Mouse (Mus musculus) c-Kit-positive CD71-positive TER-119-positive erythroid progenitor cells, embryonic 14.5 days (primary cell): Measurements from ENCODE around the gene Bcl2l11.

Source experiments
- DNase-seq: peaks from one replicate; pipeline ENCODE4 v3.0.0-alpha.2; 2013; ENCODE audit warnings: low spot score

Gene Bcl2l11

GRCm38 (mm10) chr2:128111537-128111936, 14.3 kb upstream of the Bcl2l11 start:
- no peak for DNase-seq

GRCm38 (mm10) chr2:128114621-128115020, 11.2 kb upstream of the Bcl2l11 start:
- no peak for DNase-seq

GRCm38 (mm10) chr2:128115579-128115978, 10.3 kb upstream of the Bcl2l11 start:
- DNase-seq, result no peak

- DNase-seq, result no peak
Observed at GRCm38 (mm10) chr2:128117605-128118004, 8.2 kb upstream of the Bcl2l11 start.

GRCm38 (mm10) chr2:128118971-128119370, 6.9 kb upstream of the Bcl2l11 start:
- DNase-seq, result no peak

- no peak for DNase-seq
Observed at GRCm38 (mm10) chr2:128122491-128122890, 3.3 kb upstream of the Bcl2l11 start.

GRCm38 (mm10) chr2:128122891-128123771, 2.7 kb upstream of the Bcl2l11 start:
- no peak for DNase-seq

- no peak for DNase-seq
Observed at GRCm38 (mm10) chr2:128123921-128124683, 1.7 kb upstream of the Bcl2l11 start.

- no peak for DNase-seq
Observed at GRCm38 (mm10) chr2:128124693-128125092, 1.1 kb upstream of the Bcl2l11 start.

- peak; percentile 22 for DNase-seq
Observed at GRCm38 (mm10) chr2:128126591-128127051, 783 bp downstream of the Bcl2l11 start.

GRCm38 (mm10) chr2:128127121-128127671, 1.4 kb downstream of the Bcl2l11 start:
- peak; percentile 86 for DNase-seq

- DNase-seq, result peak; percentile 35
Observed at GRCm38 (mm10) chr2:128127691-128128292, 2.0 kb downstream of the Bcl2l11 start.

GRCm38 (mm10) chr2:128128532-128128931, 2.7 kb downstream of the Bcl2l11 start:
- no peak for DNase-seq

- no peak for DNase-seq
Observed at GRCm38 (mm10) chr2:128131503-128131902, 5.7 kb downstream of the Bcl2l11 start.

- DNase-seq, result no peak
Observed at GRCm38 (mm10) chr2:128132635-128133034, 6.8 kb downstream of the Bcl2l11 start.

GRCm38 (mm10) chr2:128133865-128134264, 8.0 kb downstream of the Bcl2l11 start:
- no peak for DNase-seq

- no peak for DNase-seq
Observed at GRCm38 (mm10) chr2:128134474-128134873, 8.6 kb downstream of the Bcl2l11 start.

- no peak for DNase-seq
Observed at GRCm38 (mm10) chr2:128134948-128135347, 9.1 kb downstream of the Bcl2l11 start.

- no peak for DNase-seq
Observed at GRCm38 (mm10) chr2:128136769-128137433, 11.1 kb downstream of the Bcl2l11 start.

- DNase-seq, result no peak
Observed at GRCm38 (mm10) chr2:128137480-128138276, 11.8 kb downstream of the Bcl2l11 start.

GRCm38 (mm10) chr2:128138924-128139323, 13.1 kb downstream of the Bcl2l11 start:
- DNase-seq, result no peak
